Mouse (Mus musculus): ENCODE measurements around the gene Clk3. TPM values are rescaled to one million over a fixed set of nuclear protein-coding genes. Genes with fewer than 3 reads are reported as not detected.

Gene Clk3
- 234 and 296 TPM in 2 replicates for total RNA-seq (2015; ENCODE audit: low replicate concordance)
- total RNA-seq (2017; ENCODE audit: low replicate concordance): 403 and 420 TPM in 2 replicates

DNA sequence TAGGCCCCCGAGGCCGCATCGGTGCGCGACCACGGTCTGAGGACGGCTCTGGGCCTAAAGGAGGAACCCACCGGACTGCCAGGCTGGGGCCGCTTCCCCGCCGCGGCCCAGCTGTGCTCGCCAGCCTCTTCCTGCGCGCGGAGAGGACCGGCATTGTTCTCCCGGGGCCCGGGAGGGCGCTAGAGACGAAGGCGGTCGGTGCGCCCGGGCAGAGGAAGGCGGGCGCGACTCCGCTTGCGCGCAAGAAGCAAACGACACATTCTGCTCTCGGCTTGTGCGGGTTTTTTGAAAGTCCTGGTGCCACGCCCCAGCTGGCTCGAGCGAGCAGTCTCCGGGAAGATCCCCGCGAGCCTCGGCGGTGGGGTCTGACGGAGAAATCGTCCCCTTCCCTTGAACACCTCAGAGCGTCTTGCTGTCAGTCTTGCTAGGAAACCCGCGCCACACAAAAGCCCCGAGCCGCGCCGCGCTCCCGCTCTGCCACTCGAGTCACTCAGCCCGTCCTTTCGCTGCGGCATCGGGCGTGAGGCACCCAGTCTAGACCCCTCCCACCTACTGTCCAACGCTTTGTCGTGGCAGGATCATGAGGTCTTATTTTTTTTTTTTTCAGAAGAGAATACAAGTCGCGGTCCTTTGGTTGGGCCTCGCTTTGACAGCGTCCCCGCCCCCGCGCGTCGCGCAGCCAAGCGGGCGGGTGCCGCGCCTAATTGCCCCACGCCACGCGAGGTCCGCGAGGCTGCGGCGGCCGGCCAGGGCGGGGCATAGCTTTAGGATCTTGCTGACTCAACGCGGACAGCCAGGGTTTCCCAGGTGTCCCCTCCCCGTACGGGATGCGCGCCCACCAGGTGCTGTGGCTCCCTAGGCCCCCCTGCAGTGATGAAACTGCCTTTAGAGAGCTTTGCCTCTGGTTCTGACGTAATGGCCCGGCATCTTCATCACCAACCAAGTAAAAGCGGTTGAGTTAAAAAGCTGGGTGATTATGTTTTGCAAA lies at the start of gene Clk3:
Clk3 (minus strand) TSS at position 497 of the 988 bp plus-strand sequence.
- ATAC-seq (replicated peaks; ENCODE audit: low FRiP score, poor library complexity, severe bottlenecking): peak; percentile 21

DNA sequence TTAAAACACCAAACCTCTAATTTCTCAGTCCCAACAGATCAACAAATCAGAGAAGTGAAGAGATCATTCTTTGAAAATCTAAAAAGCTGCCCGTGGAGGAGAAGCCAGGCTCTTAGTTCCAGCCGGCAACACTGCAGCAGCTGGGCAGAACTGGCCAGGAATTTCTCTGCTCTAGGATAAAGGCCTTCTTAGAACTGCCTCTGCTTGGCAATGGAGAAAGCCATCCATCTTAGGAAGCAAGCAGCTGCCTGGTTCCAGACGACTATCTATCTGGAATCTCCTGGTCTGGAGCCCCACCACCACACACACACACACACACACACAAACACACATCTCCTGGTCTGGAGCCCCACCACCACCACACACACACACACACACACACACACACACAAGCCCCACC lies 49.2 kb upstream of the Clk3 start:
- no peak for ATAC-seq (replicated peaks; ENCODE audit: low FRiP score, poor library complexity, severe bottlenecking)

DNA sequence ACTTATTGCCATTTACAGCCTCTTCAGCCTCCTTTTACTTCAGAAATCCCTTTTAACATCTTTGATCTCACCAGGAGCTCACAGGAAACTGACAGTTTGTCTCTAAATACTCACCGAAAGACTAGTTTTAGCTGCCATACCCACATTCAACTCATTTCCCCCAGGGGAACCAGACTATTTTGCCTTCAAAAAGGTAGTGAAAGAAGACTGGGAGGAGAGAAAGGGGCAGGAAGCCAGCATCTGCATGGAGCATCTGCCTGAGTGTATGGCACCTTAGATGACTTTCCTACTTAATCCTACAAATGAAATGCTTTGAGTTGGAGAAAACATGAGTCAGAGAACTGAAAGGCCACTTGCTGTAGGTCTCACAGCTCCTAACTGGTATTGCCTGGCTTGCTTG lies 48.4 kb upstream of the Clk3 start:
- no peak for ATAC-seq (replicated peaks; ENCODE audit: low FRiP score, poor library complexity, severe bottlenecking)

DNA sequence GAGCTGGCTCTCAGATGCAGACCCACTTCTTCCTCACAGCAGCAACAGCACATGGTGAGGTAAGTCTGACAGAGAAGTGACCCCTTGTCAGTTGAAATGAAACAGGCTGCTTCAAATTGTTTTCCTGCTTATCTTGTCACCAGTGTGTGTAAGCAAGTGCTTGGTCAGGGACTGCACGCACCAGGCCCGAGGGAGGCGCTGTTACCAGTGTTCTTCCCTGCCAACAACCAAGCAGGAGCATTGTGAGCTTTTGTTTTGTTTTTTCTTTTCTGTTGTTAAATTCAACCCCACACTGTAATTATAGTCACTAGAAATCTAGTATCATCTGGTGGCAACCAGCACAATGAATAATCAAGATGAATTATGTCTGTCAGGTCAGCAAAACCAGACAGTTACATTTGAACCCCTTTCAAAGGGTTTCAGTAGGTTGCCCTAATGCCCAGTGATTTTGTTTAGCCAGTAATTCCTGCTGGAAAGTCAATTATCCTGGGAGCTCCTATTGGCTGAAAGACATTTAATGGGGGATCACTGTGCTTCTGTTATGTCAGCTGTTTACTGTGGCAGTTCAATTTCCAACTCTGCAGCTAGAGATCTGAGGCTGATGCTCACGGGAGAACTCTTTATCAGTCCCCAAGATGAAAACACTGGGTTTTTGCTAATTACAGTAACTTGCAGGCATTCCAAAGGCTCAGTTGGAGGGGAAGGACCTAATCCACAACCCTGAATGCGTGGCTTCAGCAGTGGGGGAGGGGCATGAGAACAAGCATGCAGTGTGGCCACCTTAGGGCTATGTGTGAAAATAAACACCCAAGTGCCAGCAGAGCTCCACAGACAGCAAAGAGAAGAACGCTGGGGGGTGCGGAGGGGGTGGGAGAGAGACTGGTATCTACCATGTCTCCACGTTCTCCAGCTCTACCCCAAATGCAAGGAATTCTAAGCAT lies 46.4 kb upstream of the Clk3 start:
- no peak for ATAC-seq (replicated peaks; ENCODE audit: low FRiP score, poor library complexity, severe bottlenecking)

DNA sequence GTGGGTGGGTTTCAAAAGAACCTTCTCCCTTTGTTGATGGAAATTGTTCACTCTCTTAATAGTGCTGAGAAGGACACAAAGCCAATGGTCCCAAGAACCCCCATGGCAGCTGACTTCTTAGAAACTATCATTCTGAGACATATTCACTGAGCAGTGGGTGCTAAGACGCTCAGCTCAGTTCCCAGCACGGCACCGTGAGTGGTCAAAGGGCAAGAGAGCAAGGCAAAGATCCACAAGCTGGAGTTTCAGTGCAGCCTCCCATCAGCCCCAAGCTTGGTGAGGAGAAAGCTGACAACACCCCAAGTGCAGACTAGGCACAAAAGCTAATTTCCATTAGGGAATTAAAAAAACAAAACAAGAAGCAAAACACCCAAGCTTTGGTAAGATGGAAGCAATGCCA lies 45.0 kb upstream of the Clk3 start:
- no peak for ATAC-seq (replicated peaks; ENCODE audit: low FRiP score, poor library complexity, severe bottlenecking)

DNA sequence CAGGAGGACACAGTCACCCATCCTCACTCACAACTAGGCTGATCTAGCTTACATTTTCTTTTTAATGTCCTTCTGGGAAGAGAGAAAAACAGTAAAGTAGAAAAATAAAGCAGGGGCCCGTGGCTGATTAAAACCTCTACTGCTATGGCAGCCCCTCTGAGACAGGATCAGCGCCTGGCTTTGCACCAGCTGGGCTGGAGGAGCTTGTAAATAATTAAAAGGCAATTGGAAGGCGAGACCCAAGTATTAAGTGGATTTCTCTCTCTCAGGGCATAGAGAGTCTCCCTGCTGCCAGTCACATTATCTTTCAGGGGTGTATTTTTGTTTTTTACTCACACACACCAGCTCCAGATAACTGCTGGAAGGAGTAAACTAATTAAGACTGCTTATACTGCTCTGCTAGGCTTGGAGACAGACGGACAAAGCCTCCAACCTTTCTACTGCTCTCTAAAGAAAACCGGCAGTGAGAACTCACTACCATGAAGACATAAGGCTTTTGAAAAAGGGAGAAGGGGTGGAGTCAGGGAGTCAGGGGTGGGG lies 43.2 kb upstream of the Clk3 start:
- no peak for ATAC-seq (replicated peaks; ENCODE audit: low FRiP score, poor library complexity, severe bottlenecking)

DNA sequence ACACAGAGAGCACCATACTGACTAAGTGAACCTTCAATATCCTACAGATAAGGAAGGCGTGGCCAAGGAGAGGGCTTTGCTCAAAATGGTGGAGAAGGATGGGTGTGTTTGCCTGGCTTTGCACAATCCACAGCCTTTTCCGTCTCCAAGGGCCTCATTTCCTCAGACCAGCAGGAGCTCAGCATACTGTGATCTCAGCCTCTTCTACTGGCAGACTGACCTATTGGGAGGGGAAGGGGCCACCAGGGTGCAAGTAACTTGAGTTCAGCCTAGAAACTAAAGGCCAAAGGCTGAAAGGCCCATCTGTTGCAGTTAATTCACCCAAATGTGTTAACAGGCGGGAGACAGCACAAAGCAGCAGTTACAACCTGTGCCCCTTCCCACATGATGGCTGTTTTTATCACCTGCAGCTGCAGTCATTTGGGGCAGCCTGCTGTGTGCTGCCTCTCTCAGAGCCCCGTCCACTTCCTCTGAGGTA lies 41.6 kb upstream of the Clk3 start:
- no peak for ATAC-seq (replicated peaks; ENCODE audit: low FRiP score, poor library complexity, severe bottlenecking)

DNA sequence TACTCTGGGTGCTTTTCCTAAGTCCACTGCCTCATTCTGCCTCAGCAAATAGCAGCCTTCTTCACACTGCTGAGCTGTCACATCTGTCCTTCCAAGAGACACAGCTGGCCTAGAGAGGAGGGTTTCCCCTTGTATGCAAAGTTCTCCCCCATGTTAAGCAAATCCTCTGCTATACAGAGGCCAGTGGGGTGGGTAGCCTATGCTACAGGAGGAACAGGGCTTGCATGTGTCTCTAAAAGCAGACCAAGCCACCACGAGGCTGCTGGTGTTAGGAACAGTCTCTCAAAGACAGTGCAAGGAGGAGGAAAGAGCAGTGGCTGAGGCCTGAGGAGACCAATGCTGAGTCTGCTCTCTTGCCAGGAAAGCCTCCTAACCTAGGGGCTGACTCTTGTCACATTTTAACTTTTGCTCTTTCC lies 40.4 kb upstream of the Clk3 start:
- ATAC-seq (replicated peaks; ENCODE audit: low FRiP score, poor library complexity, severe bottlenecking): no peak

DNA sequence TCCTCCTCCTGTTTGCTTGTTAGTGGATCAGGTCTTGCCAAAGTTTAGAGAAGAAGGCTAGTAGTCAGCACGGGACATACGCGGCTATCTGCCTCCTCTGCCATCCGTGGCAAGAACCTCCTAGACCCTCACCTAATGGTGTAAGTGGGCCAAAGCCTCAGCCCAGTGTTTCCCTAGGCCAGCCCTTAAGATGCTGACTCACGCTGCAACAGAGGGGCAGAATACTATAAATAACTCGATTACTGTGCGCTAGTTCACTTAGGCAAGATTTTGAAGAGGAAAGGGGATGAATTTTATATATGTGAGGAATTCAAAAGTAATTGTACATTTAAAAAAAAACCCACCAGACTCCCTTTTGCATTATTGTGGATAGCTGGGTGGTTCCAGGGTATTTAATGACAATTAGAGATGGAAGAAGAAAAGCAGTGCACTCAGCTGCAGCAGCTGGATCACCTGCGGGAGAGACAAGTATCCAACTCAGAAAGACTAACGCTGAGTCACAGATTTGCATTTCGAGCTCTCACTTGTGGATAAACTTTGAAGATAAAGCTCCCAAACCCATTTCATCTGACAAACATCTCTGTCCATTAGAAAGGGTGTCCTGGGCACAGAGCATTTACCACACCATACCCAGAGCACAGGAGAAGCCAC lies 39.6 kb upstream of the Clk3 start:
- no peak for ATAC-seq (replicated peaks; ENCODE audit: low FRiP score, poor library complexity, severe bottlenecking)

DNA sequence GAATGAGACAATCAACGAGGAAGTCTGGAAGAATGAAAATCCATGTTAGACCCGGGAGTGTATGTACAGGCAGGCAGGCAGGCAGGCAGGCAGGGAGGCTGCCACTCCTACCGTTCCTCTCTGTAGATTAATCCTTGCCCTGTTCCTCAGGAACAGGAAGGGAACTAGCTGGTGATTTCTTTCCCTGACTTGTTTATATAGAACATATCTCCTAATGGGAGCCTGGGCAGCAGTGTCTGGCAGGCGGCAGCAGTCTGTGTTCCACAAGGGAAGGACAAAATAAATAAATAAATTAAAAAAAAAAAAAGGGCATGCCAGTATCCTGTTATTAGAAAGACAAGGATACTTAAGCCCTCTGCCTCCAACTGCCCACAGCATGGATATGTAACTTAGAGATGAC lies 38.2 kb upstream of the Clk3 start:
- ATAC-seq (replicated peaks; ENCODE audit: low FRiP score, poor library complexity, severe bottlenecking): no peak

DNA sequence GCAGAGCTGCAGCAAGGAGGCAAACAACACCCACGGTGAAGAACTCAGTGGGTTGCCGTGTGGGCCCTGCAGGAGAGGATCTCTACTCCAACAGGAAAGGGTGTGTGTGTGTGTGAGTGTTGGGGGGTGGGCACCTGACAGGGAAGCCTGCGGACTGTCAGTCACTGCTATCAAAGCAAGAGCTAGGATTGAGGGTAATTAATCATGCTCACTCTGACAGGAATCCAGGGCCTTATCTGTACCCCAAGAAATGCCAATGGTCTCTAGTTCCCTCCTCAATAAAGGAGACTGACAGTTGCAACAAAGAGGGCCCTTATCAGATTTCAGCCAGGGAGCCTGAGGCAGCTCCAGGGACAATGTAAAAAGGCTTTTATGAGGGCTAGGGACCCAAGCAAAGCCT lies 37.4 kb upstream of the Clk3 start:
- ATAC-seq (replicated peaks; ENCODE audit: low FRiP score, poor library complexity, severe bottlenecking): no peak

DNA sequence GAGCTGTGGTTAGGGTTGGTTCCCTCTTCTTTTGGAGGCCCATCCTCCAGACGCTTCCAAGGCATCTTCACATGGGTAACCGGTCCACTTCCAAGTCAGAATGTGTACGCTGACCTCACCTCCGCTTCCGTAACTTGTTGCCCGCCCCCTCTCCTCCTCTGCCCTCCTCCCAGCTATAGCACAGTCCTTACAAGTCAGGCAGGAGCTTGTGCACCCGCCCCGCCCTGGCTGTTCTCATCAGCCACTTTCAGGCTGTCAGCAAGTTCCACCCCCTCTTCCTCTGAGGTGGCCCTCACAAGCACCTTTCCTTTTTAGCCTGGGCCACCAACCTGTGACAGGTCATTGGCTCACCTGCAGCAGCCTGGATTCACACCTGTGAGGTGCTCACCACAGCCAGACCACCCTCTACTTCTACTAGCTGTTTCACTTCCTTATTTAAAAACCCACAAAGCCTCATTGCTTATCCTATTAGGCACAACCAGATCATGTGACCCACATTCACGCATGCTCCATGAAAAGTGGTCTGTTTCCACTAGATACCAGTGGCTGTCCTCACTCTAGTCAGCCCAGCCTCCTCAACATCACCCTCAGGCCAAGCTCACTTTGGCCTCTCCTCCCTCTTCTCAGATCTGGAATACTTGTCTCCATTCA lies 34.8 kb upstream of the Clk3 start:
- ATAC-seq (replicated peaks; ENCODE audit: low FRiP score, poor library complexity, severe bottlenecking): 0 out of 2 replicates have a peak, but pooled peaks have one; percentile 16

DNA sequence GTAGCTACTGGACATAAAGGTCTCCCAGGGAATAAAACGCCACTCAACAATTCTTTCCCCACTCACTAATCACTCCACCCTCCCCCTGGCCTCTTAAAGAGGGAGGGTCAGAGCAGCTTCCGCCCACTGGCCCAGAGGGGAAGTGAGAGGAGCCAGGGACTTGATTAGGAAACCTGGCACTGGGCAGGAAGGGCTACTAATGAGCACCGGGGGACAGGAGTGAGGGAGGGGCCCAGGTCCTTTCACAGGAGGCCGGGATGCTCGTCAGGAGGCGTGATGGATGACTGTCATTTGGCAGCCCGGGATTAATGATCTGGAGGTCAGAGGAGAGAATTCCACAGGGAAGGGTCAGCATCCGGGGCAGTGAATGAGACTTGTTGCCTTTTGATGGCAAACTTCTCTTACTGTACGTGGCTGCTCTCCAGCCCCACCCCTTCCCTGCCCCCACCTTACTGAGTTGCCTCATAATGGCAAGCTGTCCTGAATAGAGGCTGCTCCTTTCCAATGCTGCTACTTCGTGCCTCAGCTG lies 33.1 kb upstream of the Clk3 start:
- no peak for ATAC-seq (replicated peaks; ENCODE audit: low FRiP score, poor library complexity, severe bottlenecking)

DNA sequence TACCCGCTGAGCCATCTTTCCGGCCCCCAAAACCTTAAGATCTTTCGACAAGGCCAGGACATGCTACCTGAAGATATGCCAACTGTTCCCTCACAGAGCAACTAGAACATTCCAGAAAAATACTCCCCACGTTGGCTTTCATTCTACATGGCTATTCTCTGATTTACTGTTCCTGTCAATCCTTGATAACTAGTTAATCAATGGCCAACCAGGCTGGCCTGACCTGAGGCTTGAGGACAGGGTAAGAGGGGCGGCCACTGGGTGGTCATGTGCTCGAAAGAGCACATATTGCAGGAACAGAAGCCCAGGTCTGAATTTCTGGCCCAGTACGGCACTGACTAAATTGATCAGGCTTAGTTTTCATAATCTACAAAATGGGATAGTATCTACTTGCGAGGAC lies 31.8 kb upstream of the Clk3 start:
- no peak for ATAC-seq (replicated peaks; ENCODE audit: low FRiP score, poor library complexity, severe bottlenecking)

DNA sequence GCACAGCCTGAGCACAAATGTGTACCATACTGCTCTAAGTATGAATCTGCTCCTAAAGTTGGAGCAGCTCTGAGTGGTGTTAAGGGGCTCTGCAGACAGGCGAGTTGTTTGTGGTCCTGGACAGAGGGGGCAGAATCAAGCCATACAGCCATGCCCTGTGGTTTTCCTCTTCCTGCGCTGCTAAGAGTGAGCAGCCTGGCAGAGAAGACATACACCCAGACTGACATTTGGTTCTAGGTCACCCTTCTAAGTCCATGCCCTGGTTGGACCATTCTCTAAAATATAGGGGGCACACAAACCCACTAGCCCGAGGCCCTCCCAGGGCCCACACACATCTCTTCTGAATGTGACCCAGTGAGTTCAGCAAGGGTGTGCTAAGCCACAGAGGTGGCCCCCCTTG lies 24.1 kb upstream of the Clk3 start:
- no peak for ATAC-seq (replicated peaks; ENCODE audit: low FRiP score, poor library complexity, severe bottlenecking)

DNA sequence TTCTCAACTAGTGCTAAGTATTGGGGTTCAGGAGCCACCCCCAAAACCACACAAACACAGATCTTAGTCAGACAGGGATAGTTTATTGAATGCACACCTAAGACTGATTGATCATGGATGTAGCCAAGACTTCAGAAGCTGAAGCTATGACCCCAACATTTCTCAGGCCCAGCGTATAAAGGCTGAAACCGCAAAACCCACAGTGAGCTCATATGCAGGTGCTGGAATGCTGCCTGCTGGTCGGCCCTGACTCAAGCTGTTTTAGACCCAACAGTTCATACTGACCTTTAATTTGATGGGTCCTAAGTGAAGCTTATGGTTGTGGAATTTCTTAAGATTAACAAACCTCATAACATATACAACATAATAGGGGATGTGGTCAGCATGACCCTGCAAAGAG lies 17.0 kb upstream of the Clk3 start:
- ATAC-seq (replicated peaks; ENCODE audit: low FRiP score, poor library complexity, severe bottlenecking): no peak

DNA sequence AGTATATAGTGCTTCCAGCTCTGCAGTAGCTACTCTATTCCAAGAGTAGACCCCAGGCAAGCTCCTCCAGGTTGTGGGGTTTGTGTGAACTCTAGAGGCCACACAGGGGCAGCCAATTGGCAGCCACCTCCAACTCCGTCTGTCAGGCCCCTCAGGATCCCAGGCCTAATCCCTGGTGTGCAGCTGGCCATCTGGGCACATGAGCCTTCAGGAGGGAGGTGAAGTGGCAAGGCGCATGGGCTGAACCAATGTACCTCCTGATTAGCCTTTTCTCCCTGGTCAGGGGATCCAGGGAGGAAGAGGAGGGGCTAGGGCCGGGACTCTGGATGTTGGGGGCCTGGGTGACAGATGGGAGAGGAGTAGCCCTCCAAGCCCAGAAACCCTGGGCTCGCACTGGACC lies 10.1 kb upstream of the Clk3 start:
- no peak for ATAC-seq (replicated peaks; ENCODE audit: low FRiP score, poor library complexity, severe bottlenecking)

DNA sequence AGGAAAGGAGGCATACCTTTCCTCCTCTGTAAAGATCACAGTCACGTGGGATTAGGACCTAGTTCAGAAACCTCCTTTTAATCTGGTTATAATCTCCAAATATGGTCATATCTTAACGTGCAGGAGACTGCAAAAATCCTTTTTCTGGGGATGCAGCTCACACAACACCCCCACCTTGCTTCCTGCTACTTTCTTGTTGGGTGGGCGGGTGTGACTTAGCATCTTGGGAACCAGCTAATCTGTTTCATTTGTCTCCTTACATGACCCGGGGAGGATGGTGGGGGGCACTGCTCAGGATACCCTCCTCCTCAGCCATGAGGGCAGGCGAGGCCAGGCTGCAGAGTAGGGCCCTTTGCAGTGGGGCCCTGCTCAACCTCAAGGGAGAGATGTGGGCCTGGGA lies 9.4 kb upstream of the Clk3 start:
- no peak for ATAC-seq (replicated peaks; ENCODE audit: low FRiP score, poor library complexity, severe bottlenecking)

DNA sequence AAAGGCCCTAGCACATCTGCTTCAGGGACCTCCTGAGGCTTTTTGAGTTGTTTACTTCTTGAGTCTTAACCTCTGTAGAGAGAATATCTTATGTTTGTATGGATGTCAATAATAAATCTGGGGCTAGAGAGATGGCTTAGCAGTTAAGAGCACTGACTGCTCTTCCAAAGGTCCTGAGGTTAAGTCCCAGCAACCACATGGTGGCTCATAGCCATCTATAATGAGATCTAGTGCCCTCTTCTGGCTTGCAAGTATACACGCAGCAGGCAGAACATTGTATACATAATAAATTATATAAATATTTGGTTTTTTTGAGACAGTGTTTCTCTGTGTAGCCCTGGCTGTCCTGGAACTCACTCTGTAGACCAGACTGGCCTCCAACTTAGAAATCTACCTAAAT lies 8.5 kb upstream of the Clk3 start:
- ATAC-seq (replicated peaks; ENCODE audit: low FRiP score, poor library complexity, severe bottlenecking): no peak
